Mouse (Mus musculus) stomach, embryonic 15.5 days (tissue): ENCODE results near the gene Atp2c1. TPM values are rescaled to one million over a fixed set of nuclear protein-coding genes. Genes with fewer than 3 reads are reported as not detected.

ENCODE experiments used
- ATAC-seq: fragments of 200-750 bp; cut with Nextera tagmentation; 2 replicates; pipeline ENCODE4 v1.8.0; 2017; ENCODE audit warnings: low read depth, moderate number of reproducible peaks, moderate TSS enrichment; ENCODE audit not compliant: insufficient read depth, low FRiP score
- H3K27ac ChIP-seq: fragments of 300-500 bp; sonication (generic); 2 replicates; pipeline ENCODE4 v1.5.1; 2015; ENCODE audit warnings: mild to moderate bottlenecking, inconsistent platforms
- H3K27me3 ChIP-seq: fragments of 300-500 bp; sonication (generic); replicated peaks from 2 replicates; pipeline ENCODE4 v1.6.1; 2015; ENCODE audit warnings: inconsistent platforms
- H3K36me3 ChIP-seq: fragments of 300-500 bp; sonication (generic); 2 replicates; pipeline ENCODE4 v1.6.1; 2015; ENCODE audit warnings: inconsistent platforms
- H3K4me1 ChIP-seq: fragments of 300-500 bp; sonication (generic); 2 replicates; pipeline ENCODE4 v1.6.1; 2015; ENCODE audit warnings: inconsistent platforms
- H3K4me2 ChIP-seq: fragments of 300-500 bp; sonication (generic); 2 replicates; pipeline ENCODE4 v1.6.1; 2015; ENCODE audit warnings: mild to moderate bottlenecking, inconsistent platforms
- H3K4me3 ChIP-seq: fragments of 300-500 bp; sonication (generic); replicated peaks from 2 replicates; pipeline ENCODE4 v1.5.1; 2015; ENCODE audit warnings: inconsistent platforms
- H3K9ac ChIP-seq: fragments of 300-500 bp; sonication (generic); 2 replicates; pipeline ENCODE4 v1.6.1; 2015; ENCODE audit warnings: inconsistent platforms
- H3K9me3 ChIP-seq: fragments of 300-500 bp; sonication (generic); 2 replicates; pipeline ENCODE4 v1.6.1; 2016; ENCODE audit warnings: inconsistent platforms
- WGBS: fragments of 180-500 bp; shearing (Covaris S2); methylation state at CpG from one replicate; pipeline ENCODE4 v1.1.7; 2015; 5-methylcytosine and 5-hydroxymethylcytosine counted together
- polyA plus RNA-seq: library from polyadenylated mRNA; unstranded; fragments of >200 nt; fragmentation: Nextera tagmentation; extraction: Ambion mirVana; gene quantifications from 2 replicates; pipeline ENCODE4 v1.2.1, GENCODE M21; 2015

Gene Atp2c1
- polyA plus RNA-seq, result 59.1 and 60.2 TPM in 2 replicates

GRCm38 (mm10) chr9:105527219-105527618 is at the start of gene Atp2c1:
Gene Atp2c1 (minus strand): TSS chr9:105527319.
- Histone ChIP-seq H3K9me3 (no peaks in the 10 kb centered on the region), H3K9ac (no peak within 1 kb of the TSS), H3K27ac (no peak within 1 kb of the TSS), H3K36me3 (no peaks in the 10 kb centered on the region), H3K4me2 (no peak within 1 kb of the TSS), H3K27me3 (no peaks in the 10 kb centered on the region), H3K4me1 (peaks cover 12% of the 10 kb centered on the region), H3K4me3 (no peak within 1 kb of the TSS)
- no peak for ATAC-seq
- 89% methylated on average over 12 of the region's 12 CpGs for WGBS

GRCm38 (mm10) chr9:105557452-105557851 is 30.3 kb upstream of the Atp2c1 start:
- no peaks in the 10 kb centered on the region for H3K27me3 ChIP-seq

GRCm38 (mm10) chr9:105556141-105556735 is 29.1 kb upstream of the Atp2c1 start:
- 35% methylated on average over 8 of the region's 8 CpGs for WGBS
- Histone ChIP-seq H3K4me3 (no peak overlapping the region), H3K4me1 (peaks cover 13% of the 10 kb centered on the region; the same call in 1 of the 2 replicates), H3K36me3 (no peaks in the 10 kb centered on the region), H3K27ac (peak overlapping the region; percentile 19; the same call in 1 of the 2 replicates), H3K4me2 (no peak overlapping the region), H3K9me3 (no peaks in the 10 kb centered on the region), H3K27me3 (no peaks in the 10 kb centered on the region), H3K9ac (no peak overlapping the region)
- ATAC-seq, result peak; percentile 14; the same call in 1 of the 2 replicates

More at GRCm38 (mm10) chr9:105557452-105557851, 30.3 kb upstream of the Atp2c1 start:
- peaks cover 13% of the 10 kb centered on the region; the same call in 1 of the 2 replicates for H3K4me1 ChIP-seq
- no peaks in the 10 kb centered on the region for H3K9me3 ChIP-seq
- H3K27ac ChIP-seq, result no peak overlapping the region
- 79% methylated on average over 5 of the region's 5 CpGs for WGBS
- H3K9ac ChIP-seq, result no peak overlapping the region
- ATAC-seq, result no peak
- no peak overlapping the region for H3K4me2 ChIP-seq
- no peak overlapping the region for H3K4me3 ChIP-seq
- H3K36me3 ChIP-seq, result no peaks in the 10 kb centered on the region

GRCm38 (mm10) chr9:105554439-105554807 is 27.3 kb upstream of the Atp2c1 start:
- 52% methylated on average over 7 of the region's 7 CpGs for WGBS

GRCm38 (mm10) chr9:105553629-105554438 is 26.7 kb upstream of the Atp2c1 start:
- H3K4me2 ChIP-seq, result peak overlapping the region; percentile 40
- 0 out of 2 replicates have a peak overlapping the region, but pooled peaks have one; percentile 1 for H3K4me3 ChIP-seq
- WGBS, result 20% methylated on average over 24 of the region's 24 CpGs
- ATAC-seq, result no peak
- H3K4me1 ChIP-seq, result peaks cover 13% of the 10 kb centered on the region; the same call in 1 of the 2 replicates
- H3K27me3 ChIP-seq, result no peaks in the 10 kb centered on the region
- H3K9me3 ChIP-seq, result no peaks in the 10 kb centered on the region
- H3K9ac ChIP-seq, result no peak overlapping the region
- H3K36me3 ChIP-seq, result no peaks in the 10 kb centered on the region
- no peak overlapping the region for H3K27ac ChIP-seq

More at GRCm38 (mm10) chr9:105554439-105554807, 27.3 kb upstream of the Atp2c1 start:
- H3K9me3 ChIP-seq, result no peaks in the 10 kb centered on the region
- H3K27ac ChIP-seq, result no peak overlapping the region
- H3K4me2 ChIP-seq, result peak overlapping the region; percentile 40
- H3K36me3 ChIP-seq, result no peaks in the 10 kb centered on the region
- no peak for ATAC-seq
- no peak overlapping the region for H3K4me3 ChIP-seq
- peaks cover 13% of the 10 kb centered on the region; the same call in 1 of the 2 replicates for H3K4me1 ChIP-seq
- no peak overlapping the region for H3K9ac ChIP-seq
- H3K27me3 ChIP-seq, result no peaks in the 10 kb centered on the region

- ATAC-seq, result no peak
- Histone ChIP-seq H3K4me1 (peaks cover 12% of the 10 kb centered on the region; the same call in 1 of the 2 replicates), H3K4me2 (no peak overlapping the region), H3K36me3 (no peaks in the 10 kb centered on the region), H3K4me3 (no peak overlapping the region), H3K9ac (no peak overlapping the region), H3K9me3 (no peaks in the 10 kb centered on the region), H3K27ac (no peak overlapping the region), H3K27me3 (no peaks in the 10 kb centered on the region)
- 38% methylated on average over 4 of the region's 4 CpGs for WGBS
Observed at GRCm38 (mm10) chr9:105551407-105551806, 24.3 kb upstream of the Atp2c1 start.

GRCm38 (mm10) chr9:105549096-105549495 is 22.0 kb upstream of the Atp2c1 start:
- no peak overlapping the region for H3K4me3 ChIP-seq
- H3K4me2 ChIP-seq, result no peak overlapping the region
- 60% methylated on average over 6 of the region's 6 CpGs for WGBS
- no peak overlapping the region for H3K27ac ChIP-seq
- no peak overlapping the region for H3K9ac ChIP-seq
- H3K4me1 ChIP-seq, result peaks cover 6% of the 10 kb centered on the region; the same call in 1 of the 2 replicates
- no peaks in the 10 kb centered on the region for H3K9me3 ChIP-seq
- ATAC-seq, result no peak
- H3K27me3 ChIP-seq, result no peaks in the 10 kb centered on the region
- no peaks in the 10 kb centered on the region for H3K36me3 ChIP-seq

- H3K9me3 ChIP-seq, result no peaks in the 10 kb centered on the region
- no peaks in the 10 kb centered on the region for H3K36me3 ChIP-seq
- H3K27me3 ChIP-seq, result no peaks in the 10 kb centered on the region
- H3K27ac ChIP-seq, result no peak overlapping the region
- H3K4me3 ChIP-seq, result no peak overlapping the region
- ATAC-seq, result no peak
- no peak overlapping the region for H3K9ac ChIP-seq
- no peak overlapping the region for H3K4me2 ChIP-seq
- no peaks in the 10 kb centered on the region for H3K4me1 ChIP-seq
- WGBS, result 66% methylated on average over 8 of the region's 8 CpGs
Observed at GRCm38 (mm10) chr9:105544013-105544750, 17.1 kb upstream of the Atp2c1 start.

- Histone ChIP-seq H3K4me2 (no peak overlapping the region), H3K9me3 (no peaks in the 10 kb centered on the region), H3K27ac (peak overlapping the region; percentile 60; the same call in 1 of the 2 replicates), H3K4me1 (peaks cover 5% of the 10 kb centered on the region; the same call in 1 of the 2 replicates), H3K4me3 (no peak overlapping the region), H3K36me3 (no peaks in the 10 kb centered on the region), H3K27me3 (no peaks in the 10 kb centered on the region), H3K9ac (no peak overlapping the region)
- ATAC-seq, result no peak
- WGBS, result 38% methylated on average over 8 of the region's 8 CpGs
Observed at GRCm38 (mm10) chr9:105537473-105537872, 10.4 kb upstream of the Atp2c1 start.

GRCm38 (mm10) chr9:105536877-105537276 is 9.8 kb upstream of the Atp2c1 start:
- Histone ChIP-seq H3K4me1 (peaks cover 5% of the 10 kb centered on the region; the same call in 1 of the 2 replicates), H3K4me2 (no peak overlapping the region), H3K9ac (no peak overlapping the region), H3K4me3 (no peak overlapping the region), H3K36me3 (no peaks in the 10 kb centered on the region), H3K27ac (peak overlapping the region; percentile 60; the same call in 1 of the 2 replicates), H3K27me3 (no peaks in the 10 kb centered on the region), H3K9me3 (no peaks in the 10 kb centered on the region)
- 57% methylated on average over 10 of the region's 10 CpGs for WGBS
- no peak for ATAC-seq

- no peaks in the 10 kb centered on the region for H3K9me3 ChIP-seq
- no peak for ATAC-seq
- WGBS, result 50% methylated on average over 4 of the region's 4 CpGs
Observed at GRCm38 (mm10) chr9:105525355-105525754, 1.8 kb downstream of the Atp2c1 start.

More at GRCm38 (mm10) chr9:105525355-105525754, 1.8 kb downstream of the Atp2c1 start:
- no peaks in the 10 kb centered on the region for H3K36me3 ChIP-seq
- no peak overlapping the region for H3K27ac ChIP-seq
- no peak overlapping the region for H3K9ac ChIP-seq
- H3K4me2 ChIP-seq, result no peak overlapping the region
- H3K4me3 ChIP-seq, result no peak overlapping the region
- no peaks in the 10 kb centered on the region for H3K27me3 ChIP-seq
- H3K4me1 ChIP-seq, result peaks cover 20% of the 10 kb centered on the region
